Mouse (Mus musculus): ENCODE data around the gene S100pbp.
"Not testable (repeated sequence)": the region's sequence is repeated elsewhere in the genome, so short reads cannot be mapped to it uniquely, and the experiment has no call there.

S100pbp gene

GRCm38 (mm10) chr4:129220376-129221089 is 31.0 kb upstream of the S100pbp start:
- no peak for DNase-seq

- no peak for DNase-seq
Observed at GRCm38 (mm10) chr4:129219198-129219597, 29.7 kb upstream of the S100pbp start.

- no peak for DNase-seq
Observed at GRCm38 (mm10) chr4:129218569-129219175, 29.1 kb upstream of the S100pbp start.

- not testable (repeated sequence) for DNase-seq
Observed at GRCm38 (mm10) chr4:129212486-129212885, 23.0 kb upstream of the S100pbp start.

- no peak for DNase-seq
Observed at GRCm38 (mm10) chr4:129211461-129211860, 21.9 kb upstream of the S100pbp start.

GRCm38 (mm10) chr4:129209504-129209903 is 20.0 kb upstream of the S100pbp start:
- no peak for DNase-seq

GRCm38 (mm10) chr4:129206792-129207191 is 17.3 kb upstream of the S100pbp start:
- no peak for DNase-seq

- no peak for DNase-seq
Observed at GRCm38 (mm10) chr4:129204655-129205054, 15.1 kb upstream of the S100pbp start.

GRCm38 (mm10) chr4:129197514-129197913 is 8.0 kb upstream of the S100pbp start:
- DNase-seq: no peak

GRCm38 (mm10) chr4:129194280-129194679 is 4.8 kb upstream of the S100pbp start:
- DNase-seq: no peak

GRCm38 (mm10) chr4:129191691-129192090 is 2.2 kb upstream of the S100pbp start:
- DNase-seq: no peak

GRCm38 (mm10) chr4:129190538-129190937 is 1.0 kb upstream of the S100pbp start:
- peak in 1 of 2 experiments; percentile 10 for DNase-seq

GRCm38 (mm10) chr4:129188803-129189541 is 555 bp downstream of the S100pbp start:
- DNase-seq: peak; percentile 54 to 63

GRCm38 (mm10) chr4:129188041-129188659 is 1.4 kb downstream of the S100pbp start:
- no peak for DNase-seq

GRCm38 (mm10) chr4:129179560-129179959 is 10.0 kb downstream of the S100pbp start:
- DNase-seq: no peak

- no peak for DNase-seq
Observed at GRCm38 (mm10) chr4:129172529-129172928, 17.0 kb downstream of the S100pbp start.

- DNase-seq: no peak
Observed at GRCm38 (mm10) chr4:129161581-129162255, 27.8 kb downstream of the S100pbp start.

- DNase-seq: no peak
Observed at GRCm38 (mm10) chr4:129161076-129161475, 28.5 kb downstream of the S100pbp start.

- DNase-seq: no peak
Observed at GRCm38 (mm10) chr4:129158549-129158948, 31.0 kb downstream of the S100pbp start.

GRCm38 (mm10) chr4:129157541-129157940 is 32.0 kb downstream of the S100pbp start:
- DNase-seq: no peak

GRCm38 (mm10) chr4:129151276-129151811 is 38.2 kb downstream of the S100pbp start:
- no peak for DNase-seq

GRCm38 (mm10) chr4:129149321-129149720 is 40.2 kb downstream of the S100pbp start:
- DNase-seq: no peak

Data from thymus, adult 18-20 months (tissue).